Mouse (Mus musculus) olfactory bulb, adult 2 months (tissue): ENCODE measurements around the gene Pdcl2.

Source experiments
- CTCF ChIP-seq: fragments of 200-500 bp; IDR thresholded peaks from 2 replicates; pipeline ENCODE4 v1.5.1; 2012; ENCODE audit warnings: low read depth, mild to moderate bottlenecking, low read length, moderate library complexity; ENCODE audit not compliant: insufficient read depth
- POLR2A ChIP-seq: fragments of 200-500 bp; IDR thresholded peaks from 2 replicates; pipeline ENCODE4 v1.6.1; 2012; ENCODE audit warnings: mild to moderate bottlenecking, low read depth, low read length, moderate library complexity; ENCODE audit not compliant: insufficient read depth

GRCm38 (mm10) chr5:76283890-76284289 is 47.1 kb downstream of the Pdcl2 start:
- no peak for TF ChIP-seq CTCF
- TF ChIP-seq POLR2A: no peak
